Mouse (Mus musculus) layer of hippocampus, adult 2 months (tissue): ENCODE measurements at regions not wholly inside any gene's neighbourhood (a gene's known extent, or its start where the extent isn't known, plus 50 kb on each side); places are given as distances from the start of the nearest gene placed in this dataset.
A peak's percentile ranks its signal among the peaks of the same experiment; 100 is the strongest.

Experiments
- DNase-seq, 2 experiments: peaks; one replicate each; pipeline ENCODE4 v3.0.0; 2022; ENCODE audit warnings: low spot score in 2 of 2
- H3K27ac ChIP-seq: fragments of 200-600 bp; 2 replicates; pipeline ENCODE4 v1.8.1; 2022
- H3K4me3 ChIP-seq: fragments of 200-600 bp; 2 replicates; pipeline ENCODE4 v1.8.1; 2022; ENCODE audit warnings: mild to moderate bottlenecking
- CTCF ChIP-seq: fragments of 200-600 bp; conservative IDR thresholded peaks from 2 replicates; pipeline ENCODE4 v1.8.1; 2022; ENCODE audit warnings: antibody characterized with exemption, mild to moderate bottlenecking, moderate library complexity

- H3K4me3 ChIP-seq: no peak overlapping the region
- TF ChIP-seq CTCF: no peak
- DNase-seq: no peak
- no peak overlapping the region for H3K27ac ChIP-seq
Observed at GRCm38 (mm10) chr1:193558122-193558521, 188.0 kb upstream of the Camk1g start.

DNA sequence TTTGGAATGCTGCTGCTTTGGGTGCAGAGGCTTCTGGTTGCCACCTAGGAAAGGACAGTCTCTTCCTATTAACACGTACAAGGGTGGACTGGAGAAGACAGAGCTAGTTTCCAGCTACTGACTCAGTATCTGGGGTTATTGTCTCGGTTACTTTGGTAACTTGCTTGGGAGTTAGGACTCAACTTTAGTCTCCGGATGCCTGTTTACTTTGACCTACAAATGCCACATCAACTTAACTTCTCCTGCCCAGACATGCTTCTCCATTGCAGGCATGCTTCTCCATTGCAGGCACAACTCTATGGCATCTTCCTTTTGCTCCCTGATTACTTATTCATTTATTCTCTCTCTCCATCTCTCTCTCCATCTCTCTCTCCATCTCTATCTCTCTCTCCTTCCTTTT lies 184.6 kb upstream of the Camk1g start:
- no peak for DNase-seq
- TF ChIP-seq CTCF: no peak
- Histone ChIP-seq H3K27ac (no peak overlapping the region), H3K4me3 (no peak overlapping the region)

DNA sequence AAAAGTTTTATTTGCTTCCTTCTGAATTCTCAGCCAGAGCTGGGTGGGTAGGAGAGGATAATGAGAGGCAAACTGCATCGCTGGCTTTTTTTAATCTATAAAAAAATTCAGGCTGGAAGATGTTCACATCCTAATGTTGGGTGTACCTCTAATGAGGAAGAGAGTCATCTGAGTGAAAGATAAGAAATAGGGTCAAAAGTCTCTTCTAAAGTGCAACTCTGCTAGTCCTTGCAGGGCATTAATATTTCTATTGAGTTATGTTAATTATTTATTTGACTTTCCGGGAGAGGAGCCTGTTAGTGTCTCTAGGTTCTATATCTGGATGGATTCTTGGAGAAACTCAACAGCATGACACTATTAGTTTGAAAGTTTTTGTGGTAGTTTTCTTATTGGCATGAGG lies 182.2 kb upstream of the Camk1g start:
- Histone ChIP-seq H3K27ac (no peak overlapping the region), H3K4me3 (no peak overlapping the region)
- TF ChIP-seq CTCF: no peak
- no peak for DNase-seq

GRCm38 (mm10) chr1:193551340-193551739 lies 181.2 kb upstream of the Camk1g start:
- DNase-seq: no peak
- Histone ChIP-seq H3K27ac (no peak overlapping the region), H3K4me3 (no peak overlapping the region)
- TF ChIP-seq CTCF: no peak

DNA sequence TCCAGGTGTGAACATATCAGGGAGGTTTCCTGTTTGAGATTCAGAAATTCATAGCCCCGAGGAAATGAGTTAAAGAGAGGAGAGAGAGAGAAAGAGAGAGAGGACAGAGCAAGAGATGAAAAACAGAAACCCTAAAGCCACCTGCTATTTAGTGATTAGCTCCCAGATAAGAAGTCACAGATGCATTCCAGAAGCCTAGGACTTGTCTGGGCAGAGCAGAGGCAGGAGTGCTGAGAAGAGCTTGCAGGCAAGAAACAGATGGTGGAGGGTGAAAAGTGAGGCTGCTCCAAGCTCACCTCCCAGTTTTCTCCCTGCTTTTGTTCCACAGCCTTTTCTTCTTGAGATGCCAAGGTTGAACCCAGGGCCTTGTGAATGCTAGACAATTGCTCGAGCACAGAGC lies 180.7 kb upstream of the Camk1g start:
- DNase-seq: no peak
- no peak overlapping the region for H3K4me3 ChIP-seq
- no peak for TF ChIP-seq CTCF

GRCm38 (mm10) chr1:193547356-193547755 lies 177.3 kb upstream of the Camk1g start:
- no peak for TF ChIP-seq CTCF
- Histone ChIP-seq H3K4me3 (no peak overlapping the region), H3K27ac (no peak overlapping the region)
- DNase-seq: no peak

More for the DNA sequence above, 180.7 kb upstream of the Camk1g start:
- no peak overlapping the region for H3K27ac ChIP-seq

DNA sequence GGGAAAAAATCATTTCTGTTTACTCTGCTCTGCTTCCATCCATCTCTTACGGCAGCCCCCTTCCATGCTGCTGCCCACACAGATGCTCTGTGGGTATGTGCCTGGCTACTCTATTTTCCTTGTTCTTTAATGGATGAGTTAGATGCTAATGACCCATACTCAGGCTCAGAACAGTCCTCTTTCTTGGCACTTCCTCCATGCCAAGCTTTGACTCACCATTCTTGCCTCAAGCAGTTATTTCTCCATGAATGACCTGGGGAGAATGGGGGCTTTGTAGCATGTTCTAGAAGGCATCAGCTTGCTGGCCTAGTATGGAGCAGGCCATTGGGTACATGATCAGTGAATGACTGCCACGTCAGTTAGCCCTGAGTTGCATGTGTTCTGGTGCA lies 175.9 kb upstream of the Camk1g start:
- no peak for DNase-seq
- Histone ChIP-seq H3K4me3 (no peak overlapping the region), H3K27ac (no peak overlapping the region)
- TF ChIP-seq CTCF: no peak

GRCm38 (mm10) chr1:193545406-193546043 lies 175.4 kb upstream of the Camk1g start:
- DNase-seq: no peak
- H3K27ac ChIP-seq: no peak overlapping the region
- no peak for TF ChIP-seq CTCF
- H3K4me3 ChIP-seq: no peak overlapping the region

DNA sequence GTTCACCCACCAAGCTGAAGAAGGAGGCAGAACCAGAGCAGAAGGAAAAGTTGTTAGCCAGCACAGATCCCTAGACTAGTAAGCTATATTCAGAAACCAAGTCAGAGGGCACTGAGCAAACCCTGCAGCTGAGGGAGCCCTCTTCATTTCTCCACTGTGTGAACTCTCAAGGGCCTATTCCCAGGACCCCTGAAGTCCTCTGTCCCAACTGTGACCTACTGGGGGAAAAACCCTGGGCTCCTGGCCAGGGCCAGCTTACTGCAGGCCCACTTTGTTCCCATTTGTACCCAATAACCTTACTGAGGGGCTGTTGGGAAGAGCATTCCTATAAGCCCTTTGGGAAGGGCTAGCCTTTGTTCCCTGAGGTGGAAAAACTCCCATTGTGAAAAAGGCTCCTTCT lies 174.7 kb upstream of the Camk1g start:
- H3K4me3 ChIP-seq: no peak overlapping the region
- no peak overlapping the region for H3K27ac ChIP-seq
- no peak for TF ChIP-seq CTCF
- DNase-seq: no peak

DNA sequence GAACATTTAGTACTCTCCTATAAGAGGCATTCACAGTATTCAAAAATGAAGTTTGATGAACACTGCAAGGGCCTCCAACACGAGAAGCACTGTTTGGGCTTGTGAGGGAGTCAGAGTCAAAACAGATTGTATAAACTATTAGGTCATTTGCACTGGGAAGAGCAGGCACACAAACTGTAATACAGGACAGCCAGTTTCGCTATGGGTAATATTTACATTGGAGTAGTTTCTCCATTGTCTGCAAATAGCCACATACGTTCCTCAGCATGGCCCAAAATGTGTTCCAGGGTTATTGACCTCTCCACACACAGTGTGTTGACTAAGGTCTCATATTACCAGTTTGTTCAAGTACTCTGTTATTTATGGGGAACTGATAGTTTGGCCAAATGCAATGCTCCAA lies 173.7 kb upstream of the Camk1g start:
- H3K27ac ChIP-seq: no peak overlapping the region
- no peak for DNase-seq
- no peak for TF ChIP-seq CTCF
- no peak overlapping the region for H3K4me3 ChIP-seq

GRCm38 (mm10) chr1:193543284-193543683 lies 173.2 kb upstream of the Camk1g start:
- TF ChIP-seq CTCF: no peak
- Histone ChIP-seq H3K27ac (no peak overlapping the region), H3K4me3 (no peak overlapping the region)
- no peak for DNase-seq

DNA sequence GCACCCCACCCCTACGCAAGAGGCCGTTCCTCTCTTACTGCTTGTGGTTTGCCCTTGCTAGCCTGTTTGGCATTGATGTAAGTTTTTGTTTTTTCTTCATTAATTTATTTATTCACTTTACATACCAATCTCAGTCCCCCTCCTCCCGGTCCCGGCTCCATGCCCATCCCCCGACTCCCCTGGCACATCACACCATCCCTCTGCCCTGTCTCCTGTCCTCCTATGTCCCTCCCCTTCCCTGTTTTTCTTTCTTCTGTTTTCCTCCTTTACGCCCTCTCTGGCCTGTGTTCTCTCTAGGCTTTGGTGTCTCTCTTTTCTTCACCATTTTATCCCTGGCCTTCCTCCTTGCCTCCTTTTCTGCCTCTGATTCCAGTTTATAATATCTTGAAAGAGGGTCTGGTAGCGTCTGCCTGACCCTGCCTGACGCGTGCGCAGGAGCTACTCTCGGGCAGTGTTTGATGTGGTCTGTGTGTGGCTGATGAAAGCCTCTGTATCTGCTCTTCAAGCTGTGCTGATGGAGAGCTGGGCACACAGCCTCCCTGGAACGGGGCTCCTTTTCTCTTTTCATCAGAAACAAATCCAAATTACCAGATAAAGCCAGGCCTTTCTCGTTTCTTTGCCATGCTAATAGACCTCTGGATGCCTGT lies 172.0 kb upstream of the Camk1g start:
- Histone ChIP-seq H3K4me3 (no peak overlapping the region), H3K27ac (peak overlapping the region; percentile 14; the same call in 1 of the 2 replicates)
- TF ChIP-seq CTCF: no peak
- no peak for DNase-seq

DNA sequence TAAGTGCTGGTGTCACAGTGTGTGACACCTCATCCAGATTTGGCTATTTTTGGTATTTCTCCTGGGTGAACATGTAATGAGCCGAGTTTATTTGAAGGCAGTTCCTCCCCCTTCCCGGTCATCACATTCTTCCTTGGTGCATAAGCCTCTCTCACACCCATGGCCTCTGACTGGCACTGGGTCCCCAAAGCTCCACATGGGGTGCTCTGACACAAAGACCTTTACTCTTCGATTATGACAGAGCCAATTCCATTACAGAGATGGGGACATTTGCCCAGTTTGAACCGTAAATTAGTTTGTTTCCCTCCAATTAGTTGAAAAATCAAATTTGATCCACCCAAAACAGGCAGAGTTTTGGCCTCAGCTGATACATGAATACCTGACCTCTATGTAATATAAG lies 171.2 kb upstream of the Camk1g start:
- TF ChIP-seq CTCF: no peak
- H3K27ac ChIP-seq: no peak overlapping the region
- no peak overlapping the region for H3K4me3 ChIP-seq
- no peak for DNase-seq

DNA sequence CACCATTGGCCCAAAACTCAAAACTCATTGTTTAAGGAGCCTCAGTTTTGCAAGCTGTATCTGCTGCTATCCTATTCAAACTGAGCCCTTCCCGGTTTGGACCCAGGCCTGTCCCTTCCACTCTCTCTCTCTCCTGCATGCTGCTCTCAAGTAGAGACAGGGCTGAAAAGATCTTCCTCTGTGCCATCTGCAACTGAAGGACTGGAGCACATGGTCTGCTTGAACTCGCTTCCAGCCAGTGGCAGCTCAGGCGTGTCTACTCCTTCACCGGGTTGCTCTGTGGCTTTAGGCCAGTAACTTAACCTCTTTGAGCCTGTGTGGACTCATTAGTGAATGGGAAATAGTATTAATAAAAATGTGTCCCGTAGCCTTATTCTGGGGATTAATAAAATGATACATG lies 170.4 kb upstream of the Camk1g start:
- no peak for TF ChIP-seq CTCF
- H3K27ac ChIP-seq: no peak overlapping the region
- H3K4me3 ChIP-seq: no peak overlapping the region
- no peak for DNase-seq

DNA sequence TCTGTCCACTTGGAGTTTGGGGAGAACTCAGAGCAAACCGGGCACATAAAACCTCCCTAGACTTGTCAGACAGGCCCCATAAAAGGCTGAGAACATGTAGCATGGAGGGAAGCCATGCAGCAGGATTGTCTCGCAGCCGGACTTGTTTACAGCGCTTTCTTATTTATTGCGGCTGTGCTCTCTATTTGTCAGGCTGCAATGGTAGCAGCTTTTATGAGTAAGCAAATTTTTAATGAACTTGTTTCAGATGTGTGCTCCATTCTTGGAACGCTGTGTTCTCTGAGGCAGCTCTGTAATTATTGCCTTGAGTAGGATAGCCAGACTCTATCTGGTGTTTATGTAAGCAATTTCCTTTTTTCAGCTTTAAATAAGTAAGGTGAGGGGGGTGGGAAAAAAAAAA lies 169.2 kb upstream of the Camk1g start:
- peak in 1 of 2 experiments; percentile 16 for DNase-seq

More for the DNA sequence above, 169.2 kb upstream of the Camk1g start:
- Histone ChIP-seq H3K27ac (0 out of 2 replicates have a peak overlapping the region, but pooled peaks have one; percentile 32), H3K4me3 (no peak overlapping the region)
- no peak for TF ChIP-seq CTCF
